8 mouse cellular contexts compared by ENCODE assay signal in the genomic region with DNA sequence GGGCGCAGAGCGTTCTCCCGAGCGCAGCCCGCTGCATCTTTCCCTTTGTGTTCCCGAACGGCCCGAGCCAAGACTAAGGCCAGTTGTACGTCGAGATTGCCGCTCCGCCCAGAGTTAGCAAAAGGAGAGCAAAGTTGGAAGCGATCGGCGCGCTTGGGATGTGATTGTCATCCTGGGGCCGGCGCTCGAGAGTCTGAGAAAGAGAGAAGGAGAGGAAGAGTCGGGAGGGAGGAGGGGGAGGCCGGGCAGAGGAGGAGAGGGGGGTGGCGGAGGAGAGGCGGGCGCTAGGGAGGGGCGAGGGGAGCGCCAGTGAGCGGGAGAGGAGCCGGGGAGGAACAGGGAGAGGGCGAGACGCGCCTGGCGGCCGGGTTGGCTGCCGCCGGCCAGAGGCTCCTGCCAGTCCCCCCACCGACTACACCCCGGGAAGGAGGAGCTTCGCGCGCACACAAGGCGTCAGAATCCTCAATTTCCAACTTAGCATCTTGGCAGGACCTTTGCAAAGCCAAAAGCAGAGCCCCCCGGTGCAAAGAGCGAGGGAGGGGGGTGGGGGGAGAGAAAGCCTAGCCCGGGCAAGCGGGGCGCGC. TPM values are rescaled to one million over a fixed set of nuclear protein-coding genes. Genes with fewer than 3 reads are reported as not detected.
A peak's percentile ranks its signal among the peaks of the same experiment; 100 is the strongest.
DNase-seq lines count a peak whose midpoint lies in the region; ATAC-seq lines count a peak whose summit lies in the region.

A gene (plus strand): TSS at position 228 of the 584 bp plus-strand sequence.

- no peak within 1 kb of the TSS for H3K27ac ChIP-seq in forebrain, embryonic 13.5 days
- peak within 1 kb of the TSS; percentile 84 for H3K27ac ChIP-seq in limb, embryonic 11.5 days (replicated peaks; ENCODE audit: low read depth, low read length)
- H3K27ac ChIP-seq in midbrain, embryonic 13.5 days, result peak within 1 kb of the TSS; percentile 99

- no peaks in the 10 kb centered on the region for H3K36me3 ChIP-seq in erythroblast, embryonic 14.5 days (ENCODE audit: control insufficient read depth)
- H3K36me3 ChIP-seq in forebrain, embryonic 13.5 days (ENCODE audit: poor library complexity, severe bottlenecking), result no peaks in the 10 kb centered on the region
- no peaks in the 10 kb centered on the region for H3K36me3 ChIP-seq in limb, embryonic 11.5 days (ENCODE audit: control insufficient read depth, insufficient read depth, low read length)
- H3K36me3 ChIP-seq in midbrain, embryonic 13.5 days, result peaks cover 9% of the 10 kb centered on the region

- H3K9me3 ChIP-seq in erythroblast, embryonic 14.5 days (ENCODE audit: control insufficient read depth, low read length), result peaks cover 17% of the 10 kb centered on the region; the same call in 1 of the 2 replicates
- H3K9me3 ChIP-seq in forebrain, embryonic 13.5 days (replicated peaks), result no peaks in the 10 kb centered on the region
- no peaks in the 10 kb centered on the region for H3K9me3 ChIP-seq in limb, embryonic 11.5 days (ENCODE audit: control insufficient read depth, low read length)
- no peaks in the 10 kb centered on the region for H3K9me3 ChIP-seq in midbrain, embryonic 13.5 days

- peaks cover 36% of the 10 kb centered on the region for H3K4me1 ChIP-seq in erythroblast, embryonic 14.5 days (ENCODE audit: control insufficient read depth)
- H3K4me1 ChIP-seq in forebrain, embryonic 13.5 days, result peaks cover 69% of the 10 kb centered on the region
- H3K4me1 ChIP-seq in limb, embryonic 11.5 days (ENCODE audit: control insufficient read depth, insufficient read depth, low read length), result peaks cover 18% of the 10 kb centered on the region
- H3K4me1 ChIP-seq in midbrain, embryonic 13.5 days (replicated peaks), result peaks cover 66% of the 10 kb centered on the region

- no peak for ATAC-seq in erythroblast, adult 5-6 weeks (replicated peaks; ENCODE audit: low FRiP score, poor library complexity, severe bottlenecking)
- peak; percentile 9; the same call in 1 of the 2 replicates for ATAC-seq in forebrain, embryonic 13.5 days
- ATAC-seq in limb, embryonic 11.5 days (ENCODE audit: insufficient number of reproducible peaks, low FRiP score, low TSS enrichment, low read depth), result peak; percentile 33; the same call in 1 of the 2 replicates
- peak; percentile 70 for ATAC-seq in midbrain, embryonic 13.5 days

- H3K4me3 ChIP-seq in erythroblast, embryonic 14.5 days (replicated peaks), result peak within 1 kb of the TSS; percentile 83
- peak within 1 kb of the TSS; percentile 60 for H3K4me3 ChIP-seq in forebrain, embryonic 13.5 days
- H3K4me3 ChIP-seq in limb, embryonic 11.5 days (ENCODE audit: low read depth, low read length), result peak within 1 kb of the TSS; percentile 53
- peak within 1 kb of the TSS; percentile 83 for H3K4me3 ChIP-seq in midbrain, embryonic 13.5 days (replicated peaks)

- peak; percentile 60 for DNase-seq in brain, adult 2 months (ENCODE audit: low read depth, low spot score)
- DNase-seq in heart, postnatal 36 days, result peak; percentile 70 to 81
- peak; percentile 84 for DNase-seq in limb, embryonic 11.5 days (ENCODE audit: low spot score)
- DNase-seq in yolk sac, embryonic 10.5 days (ENCODE audit: low spot score), result peak; percentile 82

- peak within 1 kb of the TSS; percentile 78 for H3K4me2 ChIP-seq in forebrain, embryonic 13.5 days
- H3K4me2 ChIP-seq in limb, embryonic 11.5 days (ENCODE audit: low read depth, severe bottlenecking), result peak within 1 kb of the TSS; percentile 84
- H3K4me2 ChIP-seq in midbrain, embryonic 13.5 days (replicated peaks), result peak within 1 kb of the TSS; percentile 81

- peaks cover 89% of the 10 kb centered on the region for H3K27me3 ChIP-seq in erythroblast, embryonic 14.5 days (ENCODE audit: control insufficient read depth)
- H3K27me3 ChIP-seq in forebrain, embryonic 13.5 days, result peaks cover 84% of the 10 kb centered on the region
- peaks cover 57% of the 10 kb centered on the region for H3K27me3 ChIP-seq in limb, embryonic 11.5 days (ENCODE audit: control insufficient read depth, insufficient read depth, low read length)
- peaks cover 11% of the 10 kb centered on the region; the same call in 1 of the 2 replicates for H3K27me3 ChIP-seq in midbrain, embryonic 13.5 days

- 0% methylated on average over 41 of the region's 47 CpGs for WGBS in forebrain, embryonic 13.5 days
- 0% methylated on average over 47 of the region's 47 CpGs for WGBS in limb, embryonic 11.5 days
- WGBS in midbrain, embryonic 13.5 days, result under 1% methylated on average over 44 of the region's 47 CpGs

- peak within 1 kb of the TSS; percentile 58 for H3K9ac ChIP-seq in forebrain, embryonic 13.5 days
- H3K9ac ChIP-seq in limb, embryonic 11.5 days (ENCODE audit: low read length), result peak within 1 kb of the TSS; percentile 76
- peak within 1 kb of the TSS; percentile 99 for H3K9ac ChIP-seq in midbrain, embryonic 13.5 days (replicated peaks)

- intact Hi-C loops in heart, postnatal 36 days (cut with DNase I), result loop anchor here (5.0 to 10.0 kb wide), 4 partner anchors 390 to 1163 kb away; a partner anchor contains a TSS

RNA-seq across cellular contexts. Expression of the gene that starts here (rescaled TPM):
- polyA plus RNA-seq in erythroblast, embryonic 14.5 days (2012), result 0.03 and 0.04 TPM in 2 replicates
- not detected in 2 replicates for total RNA-seq in erythroblast, adult 5-6 weeks (2015; ENCODE audit: low replicate concordance)
- not detected in 2 replicates for total RNA-seq in erythroblast, adult 5-6 weeks (2017; ENCODE audit: low replicate concordance)
- polyA plus RNA-seq in forebrain, embryonic 13.5 days (2015; fragmentation: Nextera tagmentation; extraction: Ambion mirVana), result 1.3 and 2.4 TPM in 2 replicates
- total RNA-seq in heart, postnatal 36 days (2021), result 10 to 100 TPM; 10.2 to 12.9 TPM
- 11.2 and 15.4 TPM in 2 replicates for polyA plus RNA-seq in limb, embryonic 11.5 days (2014; fragmentation: Nextera tagmentation; extraction: Ambion mirVana)
- 24.6 and 30.6 TPM in 2 replicates for polyA plus RNA-seq in midbrain, embryonic 13.5 days (2015; fragmentation: Nextera tagmentation; extraction: Ambion mirVana)

Comparison
In these comparisons a context has a peak if more than half of its experiments do, and no peak if none do; other contexts are left out.
1. RNA of the gene that starts here (total RNA-seq): 10.2 to 12.9 TPM in heart, postnatal 36 days; not detected in erythroblast, adult 5-6 weeks; every median in the first group is over 10 times any median in the second.
2. Peak in every context shown above with its lines, with median percentiles within 50 percentile points of each other: H3K4me3 ChIP-seq, DNase-seq, H3K4me2 ChIP-seq and H3K9ac ChIP-seq.